Mouse (Mus musculus) spleen, adult 2 months (tissue): ENCODE results near the gene Rad9b.

ENCODE experiments used
- CTCF ChIP-seq: fragments of 200-500 bp; IDR thresholded peaks from 2 replicates; pipeline ENCODE4 v1.5.1; 2011; ENCODE audit warnings: mild to moderate bottlenecking, inconsistent platforms; ENCODE audit not compliant: insufficient read depth, insufficient read length, insufficient replicate concordance; ENCODE audit errors: extremely low read depth
- POLR2A ChIP-seq: fragments of 200-500 bp; IDR thresholded peaks from 2 replicates; pipeline ENCODE4 v1.6.1; 2011; ENCODE audit warnings: low read depth, low read length, inconsistent platforms

DNA sequence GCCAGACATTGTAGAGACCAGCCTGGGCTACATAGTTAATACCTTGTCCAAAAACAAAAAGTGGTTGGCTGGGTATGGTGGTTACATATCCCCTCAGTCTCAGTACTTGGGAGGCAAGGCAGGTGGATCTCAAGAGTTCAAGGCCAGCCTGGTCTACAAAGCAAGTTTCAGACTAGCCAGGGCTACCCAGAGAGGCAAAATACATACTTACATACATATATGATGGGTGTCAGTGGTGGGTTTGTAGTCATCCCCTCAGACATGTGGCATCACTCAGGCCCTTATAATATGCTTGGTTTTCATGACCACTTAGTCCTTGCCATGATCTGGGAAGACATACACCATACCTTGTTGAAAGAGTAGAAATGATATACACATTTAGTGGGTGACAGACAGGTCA is 36.6 kb upstream of the Rad9b start:
- no peak for TF ChIP-seq CTCF
- no peak for TF ChIP-seq POLR2A
